Mouse (Mus musculus) stomach, embryonic 14.5 days (tissue): Measurements from ENCODE around the gene Mvb12a. TPM values are rescaled to one million over a fixed set of nuclear protein-coding genes. Genes with fewer than 3 reads are reported as not detected.
A peak's percentile ranks its signal among the peaks of the same experiment; 100 is the strongest.

Source experiments
- ATAC-seq: fragments of 200-750 bp; cut with Nextera tagmentation; 2 replicates; pipeline ENCODE4 v1.8.0; 2017; ENCODE audit warnings: low read depth, moderate TSS enrichment; ENCODE audit not compliant: insufficient number of reproducible peaks, insufficient read depth, low FRiP score
- H3K27ac ChIP-seq: fragments of 300-500 bp; sonication (generic); 2 replicates; pipeline ENCODE4 v1.5.1; 2014; ENCODE audit warnings: mild to moderate bottlenecking, low read length, moderate library complexity, mixed read lengths
- H3K27me3 ChIP-seq: fragments of 300-500 bp; sonication (generic); 2 replicates; pipeline ENCODE4 v1.6.1; 2014; ENCODE audit warnings: low read length, control low read depth, mixed read lengths; ENCODE audit not compliant: control insufficient read depth, insufficient read depth
- H3K36me3 ChIP-seq: fragments of 300-500 bp; sonication (generic); 2 replicates; pipeline ENCODE4 v1.6.1; 2014; ENCODE audit warnings: mild to moderate bottlenecking, control low read depth, low read length, moderate library complexity, mixed read lengths; ENCODE audit not compliant: control insufficient read depth, insufficient read depth
- H3K4me1 ChIP-seq: fragments of 300-500 bp; sonication (generic); 2 replicates; pipeline ENCODE4 v1.6.1; 2014; ENCODE audit warnings: low read length, control low read depth, mixed read lengths; ENCODE audit not compliant: control insufficient read depth, insufficient read depth
- H3K4me2 ChIP-seq: fragments of 300-500 bp; sonication (generic); replicated peaks from 2 replicates; pipeline ENCODE4 v1.6.1; 2014; ENCODE audit warnings: low read depth, low read length, control low read depth
- H3K4me3 ChIP-seq: fragments of 300-500 bp; sonication (generic); 2 replicates; pipeline ENCODE4 v1.5.1; 2014; ENCODE audit warnings: low read depth, low read length, control low read depth
- H3K9ac ChIP-seq: fragments of 300-500 bp; sonication (generic); replicated peaks from 2 replicates; pipeline ENCODE4 v1.6.1; 2014; ENCODE audit warnings: low read depth, mild to moderate bottlenecking, control low read depth, low read length, moderate library complexity, mixed read lengths
- H3K9me3 ChIP-seq: fragments of 300-500 bp; sonication (generic); 2 replicates; pipeline ENCODE4 v1.6.1; 2016; ENCODE audit warnings: low read depth, low read length, control low read depth; ENCODE audit not compliant: control insufficient read depth
- WGBS: fragments of 180-500 bp; shearing (Covaris S2); extraction: QIAGEN DNeasy Blood & Tissue Kit; methylation state at CpG from one replicate; pipeline ENCODE4 v1.1.7; 2014; 5-methylcytosine and 5-hydroxymethylcytosine counted together
- polyA plus RNA-seq: library from polyadenylated mRNA; unstranded; fragments of >200 nt; fragmentation: Nextera tagmentation; extraction: Ambion mirVana; gene quantifications from 2 replicates; pipeline ENCODE4 v1.2.1, GENCODE M21; 2014

Gene Mvb12a
- polyA plus RNA-seq, 1 experiment from 2014 or later: 105 TPM

DNA sequence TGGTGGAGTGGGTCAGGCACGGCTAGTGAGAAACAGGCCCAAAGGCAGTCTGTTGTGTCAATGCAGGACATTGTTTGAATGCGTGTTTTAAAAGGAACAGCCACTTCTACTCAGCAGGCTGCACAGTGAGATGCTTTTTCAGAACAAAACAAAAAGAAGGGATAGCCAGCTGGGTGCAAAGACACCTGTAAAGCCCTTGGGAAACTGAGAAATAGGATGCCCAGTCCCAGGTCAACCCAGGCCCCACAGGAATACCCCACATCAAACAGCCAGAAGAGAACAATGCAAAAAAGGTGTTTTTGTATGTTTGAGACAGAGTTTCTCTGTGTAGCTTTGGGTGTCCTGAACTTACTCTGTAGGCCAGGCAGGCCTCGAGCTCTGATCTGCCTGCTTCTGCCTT, 46.0 kb downstream of the Mvb12a start:
- Histone ChIP-seq H3K9me3 (no peaks in the 10 kb centered on the region), H3K27ac (no peak overlapping the region), H3K4me3 (no peak overlapping the region), H3K9ac (no peak overlapping the region), H3K4me1 (peaks cover 16% of the 10 kb centered on the region; the same call in 1 of the 2 replicates), H3K27me3 (no peaks in the 10 kb centered on the region), H3K36me3 (peaks cover 5% of the 10 kb centered on the region), H3K4me2 (no peak overlapping the region)
- WGBS: 69% methylated on average over 3 of the region's 3 CpGs
- ATAC-seq: no peak

DNA sequence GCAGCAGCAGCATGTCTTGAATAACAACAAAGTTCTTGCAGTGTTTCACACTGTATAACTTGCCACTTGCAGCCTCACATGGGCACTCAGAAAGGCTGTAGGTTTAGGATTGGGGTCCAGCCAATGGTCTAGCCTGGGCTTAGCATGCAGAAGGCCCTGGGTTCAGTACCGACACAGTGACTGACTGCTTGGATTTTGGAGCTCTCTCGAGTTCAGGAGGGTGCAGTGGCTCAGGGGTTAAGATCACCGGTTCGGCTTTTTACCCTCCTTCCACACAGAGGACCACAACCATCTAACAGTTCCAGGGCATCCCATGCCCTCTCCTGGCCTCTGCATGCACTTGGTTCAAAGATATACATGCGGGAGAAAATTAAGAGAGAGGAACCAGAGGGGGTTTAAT, 48.3 kb downstream of the Mvb12a start:
- Histone ChIP-seq H3K27me3 (no peaks in the 10 kb centered on the region), H3K9ac (peak overlapping the region; percentile 89; the same call in 1 of the 2 replicates)

DNA sequence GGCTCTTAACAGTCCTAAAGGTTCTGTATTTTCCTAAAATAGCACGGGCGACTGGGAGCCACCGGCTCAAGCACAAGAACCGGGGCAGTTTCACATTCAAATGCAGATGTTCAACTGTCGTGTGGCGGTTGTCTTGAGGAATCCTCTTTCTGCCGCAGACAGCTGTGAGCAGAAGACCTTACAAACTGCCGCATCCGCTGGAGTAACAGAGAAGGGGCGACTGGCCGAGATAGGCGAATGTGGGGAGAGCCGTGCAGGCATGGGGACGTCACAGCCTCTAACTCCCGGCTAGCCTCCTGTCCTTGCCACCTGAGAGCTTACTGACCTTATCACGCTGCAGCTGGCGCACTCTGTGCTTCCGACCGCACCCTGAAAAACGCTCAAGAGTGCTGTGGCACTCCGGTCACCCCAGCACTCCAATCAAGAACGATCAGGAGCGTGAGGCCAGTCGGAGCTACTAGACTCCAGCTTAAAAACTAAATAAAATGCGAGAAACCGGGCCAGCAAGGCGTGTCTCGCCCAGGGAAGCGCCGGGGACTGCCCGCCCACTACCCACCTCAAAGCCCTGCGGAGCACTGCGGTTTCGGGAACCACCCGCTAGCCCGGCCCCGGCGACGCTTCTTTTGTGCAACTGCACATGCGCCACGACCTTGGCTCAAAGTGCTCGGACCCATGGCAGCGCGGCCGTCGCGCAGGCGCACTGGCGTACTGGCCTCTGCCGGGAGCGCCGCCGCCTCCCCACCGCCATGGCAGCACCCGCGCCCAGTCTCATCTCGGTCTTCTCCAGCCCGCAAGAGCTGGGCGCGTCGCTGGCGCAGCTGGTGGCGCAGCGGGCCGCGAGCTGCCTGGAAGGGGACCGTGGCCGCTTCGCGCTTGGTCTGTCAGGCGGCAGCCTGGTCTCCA, 49.0 kb downstream of the Mvb12a start, which contains the start of gene Pgls:
Pgls (plus strand) TSS at position 706 of the 903 bp plus-strand sequence.
- H3K27me3 ChIP-seq: no peaks in the 10 kb centered on the region
- H3K4me3 ChIP-seq: peak within 1 kb of the TSS; percentile 90
- H3K9me3 ChIP-seq: no peaks in the 10 kb centered on the region
- H3K9ac ChIP-seq: peak within 1 kb of the TSS; percentile 89
- peak; percentile 84 for ATAC-seq
- peak within 1 kb of the TSS; percentile 97 for H3K27ac ChIP-seq
- peak within 1 kb of the TSS; percentile 80 for H3K4me2 ChIP-seq
- H3K36me3 ChIP-seq: peaks cover 6% of the 10 kb centered on the region
- H3K4me1 ChIP-seq: peaks cover 18% of the 10 kb centered on the region; the same call in 1 of the 2 replicates
- under 1% methylated on average over 68 of the region's 71 CpGs for WGBS

More for the DNA sequence above, 48.3 kb downstream of the Mvb12a start:
- ATAC-seq: no peak
- peak overlapping the region; percentile 90 for H3K4me3 ChIP-seq
- peak overlapping the region; percentile 80 for H3K4me2 ChIP-seq
- H3K36me3 ChIP-seq: peaks cover 6% of the 10 kb centered on the region
- H3K27ac ChIP-seq: no peak overlapping the region; the same call in 1 of the 2 replicates
- 14% methylated on average over 5 of the region's 5 CpGs for WGBS
- H3K4me1 ChIP-seq: peaks cover 18% of the 10 kb centered on the region; the same call in 1 of the 2 replicates
- no peaks in the 10 kb centered on the region for H3K9me3 ChIP-seq

DNA sequence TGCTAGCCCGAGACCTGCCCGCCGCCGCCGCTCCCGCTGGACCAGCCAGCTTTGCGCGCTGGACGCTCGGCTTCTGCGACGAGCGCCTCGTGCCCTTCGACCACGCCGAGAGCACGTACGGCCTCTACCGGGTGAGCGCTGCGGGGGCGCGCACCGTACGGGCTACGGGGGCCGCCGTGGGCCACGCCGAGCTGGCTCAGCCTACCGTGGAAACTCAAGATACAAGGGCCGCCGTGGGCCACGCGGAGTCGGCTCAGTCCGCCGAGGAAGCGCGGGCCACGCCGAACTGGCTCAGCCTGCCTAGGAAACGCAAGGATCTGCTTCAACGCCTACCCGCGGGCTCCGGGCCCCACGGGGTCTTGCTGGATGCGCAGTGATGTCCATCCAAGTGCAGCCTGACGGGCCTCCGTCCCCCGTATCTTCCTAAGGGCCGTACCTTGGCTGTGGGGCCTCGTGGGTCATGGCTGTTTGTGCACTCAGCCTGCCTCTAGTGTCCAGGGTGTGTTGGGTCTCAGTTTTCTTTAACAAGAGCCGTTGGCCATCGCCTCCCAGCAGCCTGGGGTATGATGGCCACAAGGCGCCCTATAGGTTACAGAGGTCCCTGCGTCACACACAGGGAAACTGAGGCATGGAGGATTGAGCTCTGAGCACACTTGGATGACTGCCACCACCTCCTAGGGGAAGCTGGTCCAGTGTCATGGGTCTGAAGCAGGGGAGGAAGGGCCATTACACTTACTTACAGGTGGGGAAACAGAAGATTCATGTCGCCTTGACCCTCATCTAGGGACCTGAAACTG, 49.9 kb downstream of the Mvb12a start:
- peaks cover 6% of the 10 kb centered on the region for H3K36me3 ChIP-seq
- peak overlapping the region; percentile 97 for H3K27ac ChIP-seq
- H3K4me2 ChIP-seq: peak overlapping the region; percentile 80
- no peaks in the 10 kb centered on the region for H3K9me3 ChIP-seq
- WGBS: 4% methylated on average over 60 of the region's 60 CpGs
- H3K9ac ChIP-seq: peak overlapping the region; percentile 89
- ATAC-seq: peak; percentile 68
- H3K4me3 ChIP-seq: peak overlapping the region; percentile 90
- peaks cover 18% of the 10 kb centered on the region; the same call in 1 of the 2 replicates for H3K4me1 ChIP-seq
- H3K27me3 ChIP-seq: no peaks in the 10 kb centered on the region

DNA sequence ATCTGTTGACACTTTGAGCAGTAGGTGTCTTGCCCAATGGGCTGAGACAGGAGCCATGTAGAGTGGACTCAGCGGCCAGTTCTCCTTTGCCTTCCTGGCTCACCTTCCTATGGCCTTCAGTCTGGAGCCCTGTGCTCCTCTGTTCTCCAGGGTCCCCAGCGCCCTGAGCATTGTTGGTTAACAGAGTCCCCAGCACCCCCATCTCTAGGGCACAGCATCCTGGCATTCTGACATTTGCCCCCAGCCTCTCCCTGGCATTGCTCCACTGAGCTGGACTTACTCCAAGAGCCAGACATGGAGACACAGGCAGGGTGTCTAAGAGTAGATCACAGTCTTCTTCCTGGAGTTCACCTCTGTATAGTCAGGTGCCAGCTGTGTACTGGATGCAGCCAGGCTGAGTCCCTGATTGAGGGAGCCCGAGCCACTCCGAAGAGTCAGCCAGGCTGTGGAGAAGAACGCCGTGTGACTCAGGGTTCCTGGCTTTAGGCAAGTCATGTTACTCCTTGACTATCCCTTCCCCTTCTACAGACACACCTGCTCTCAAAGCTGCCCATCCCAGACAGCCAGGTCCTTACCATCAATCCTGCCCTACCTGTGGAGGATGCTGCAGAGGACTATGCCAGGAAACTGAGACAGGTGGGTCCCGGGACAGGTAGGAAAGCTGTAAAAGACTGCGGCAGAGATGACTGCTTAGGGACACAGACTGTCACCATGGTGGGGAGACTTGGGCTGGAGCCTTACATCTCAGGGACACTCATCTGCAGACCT, 51.0 kb downstream of the Mvb12a start:
- Histone ChIP-seq H3K27me3 (no peaks in the 10 kb centered on the region), H3K4me3 (peak overlapping the region; percentile 90; the same call in 1 of the 2 replicates), H3K4me1 (peaks cover 18% of the 10 kb centered on the region; the same call in 1 of the 2 replicates), H3K9me3 (no peaks in the 10 kb centered on the region), H3K36me3 (peaks cover 6% of the 10 kb centered on the region), H3K4me2 (no peak overlapping the region; the same call in 1 of the 2 replicates), H3K9ac (0 out of 2 replicates have a peak overlapping the region, but pooled peaks have one; percentile 6), H3K27ac (no peak overlapping the region)
- WGBS: 92% methylated on average over 8 of the region's 8 CpGs
- ATAC-seq: no peak

DNA sequence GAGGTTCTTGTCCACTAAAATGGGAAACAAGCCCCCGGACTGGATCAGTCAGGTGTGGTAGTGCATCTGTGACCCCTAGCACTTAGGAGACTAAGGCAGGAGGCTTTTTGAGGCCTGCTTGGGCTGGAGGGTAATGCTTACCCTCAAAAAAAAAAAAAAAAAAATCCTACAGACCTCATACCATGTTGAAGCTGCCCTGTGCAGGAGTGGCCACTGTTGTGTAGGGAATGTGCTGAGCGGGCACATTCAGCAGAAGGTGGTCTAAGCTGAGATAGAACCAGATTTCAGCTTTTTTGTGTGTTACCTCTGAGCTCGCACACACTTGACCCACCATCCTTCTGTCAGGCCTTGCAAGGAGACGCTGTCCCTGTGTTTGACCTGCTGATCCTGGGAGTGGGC, 51.6 kb downstream of the Mvb12a start:
- H3K4me1 ChIP-seq: peaks cover 18% of the 10 kb centered on the region; the same call in 1 of the 2 replicates
- H3K9ac ChIP-seq: 0 out of 2 replicates have a peak overlapping the region, but pooled peaks have one; percentile 6
- H3K27ac ChIP-seq: no peak overlapping the region
- no peaks in the 10 kb centered on the region for H3K27me3 ChIP-seq
- H3K36me3 ChIP-seq: peaks cover 6% of the 10 kb centered on the region
- no peak for ATAC-seq
- no peaks in the 10 kb centered on the region for H3K9me3 ChIP-seq
- WGBS: 87% methylated on average over 4 of the region's 4 CpGs
- H3K4me2 ChIP-seq: no peak overlapping the region
- no peak overlapping the region for H3K4me3 ChIP-seq

DNA sequence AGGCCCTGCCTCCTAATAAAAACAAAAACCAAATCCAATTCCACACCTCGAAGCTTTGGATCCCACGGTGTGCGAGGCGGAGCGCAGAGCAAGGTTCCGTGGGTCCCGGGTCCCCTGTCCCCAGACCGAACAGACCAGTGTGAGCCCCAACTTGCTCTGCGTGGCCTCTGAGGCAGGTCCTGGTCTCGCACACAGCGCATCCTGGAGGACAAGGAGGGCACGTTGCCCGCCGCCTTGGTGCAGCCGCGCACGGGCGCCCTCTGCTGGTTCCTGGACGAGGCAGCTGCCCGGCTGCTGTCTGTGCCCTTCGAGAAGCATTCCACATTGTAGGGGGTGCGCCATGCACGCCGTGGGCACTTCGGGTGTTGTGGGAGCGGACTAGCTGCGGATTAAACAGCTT, 53.1 kb downstream of the Mvb12a start:
- H3K4me1 ChIP-seq: peaks cover 16% of the 10 kb centered on the region; the same call in 1 of the 2 replicates
- H3K4me3 ChIP-seq: no peak overlapping the region
- 0 out of 2 replicates have a peak, but pooled peaks have one; percentile 9 for ATAC-seq
- H3K9me3 ChIP-seq: no peaks in the 10 kb centered on the region
- no peaks in the 10 kb centered on the region for H3K27me3 ChIP-seq
- peaks cover 6% of the 10 kb centered on the region for H3K36me3 ChIP-seq
- 11% methylated on average over 27 of the region's 27 CpGs for WGBS
- H3K27ac ChIP-seq: no peak overlapping the region
- no peak overlapping the region for H3K9ac ChIP-seq
- H3K4me2 ChIP-seq: no peak overlapping the region
